Mouse (Mus musculus) cortical plate, adult 2 months (tissue): Measurements from ENCODE around the gene Hnrnpa3.

ENCODE experiments used
- CTCF ChIP-seq: fragments of 200-500 bp; IDR thresholded peaks from 2 replicates; pipeline ENCODE4 v1.5.1; 2011; ENCODE audit warnings: mild to moderate bottlenecking, control low read depth, low read length; ENCODE audit not compliant: insufficient read depth; ENCODE audit errors: extremely low read depth
- POLR2A ChIP-seq: fragments of 200-500 bp; IDR thresholded peaks from 2 replicates; pipeline ENCODE4 v1.6.1; 2011; ENCODE audit warnings: mild to moderate bottlenecking, low read length, control low read depth; ENCODE audit not compliant: insufficient read depth; ENCODE audit errors: extremely low read depth

- TF ChIP-seq POLR2A (no peak), CTCF (no peak)
Measured at GRCm38 (mm10) chr2:75669491-75670445, 10.7 kb downstream of the Hnrnpa3 start.
